Mouse (Mus musculus) liver, embryonic 14.5 days (tissue): ENCODE measurements at regions not wholly inside any gene's neighbourhood (a gene's known extent, or its start where the extent isn't known, plus 50 kb on each side); places are given as distances from the start of the nearest gene placed in this dataset.

ENCODE experiments used
- ATAC-seq: fragments of 200-750 bp; cut with Nextera tagmentation; 2 replicates; pipeline ENCODE4 v1.8.0; 2017; ENCODE audit warnings: moderate number of reproducible peaks, mild to moderate bottlenecking, moderate library complexity; ENCODE audit not compliant: insufficient read depth
- DNase-seq, 3 experiments: peaks; one replicate each; pipeline ENCODE4 v3.0.0-alpha.2; 2012 to 2013; ENCODE audit warnings: low read depth in 3 of 3, low spot score in 3 of 3
- H3K27ac ChIP-seq: fragments of 300-500 bp; sonication (generic); 2 replicates; pipeline ENCODE4 v1.5.1; 2014; ENCODE audit warnings: moderate library complexity, mild to moderate bottlenecking, control low read depth, inconsistent platforms
- H3K27me3 ChIP-seq: fragments of 300-500 bp; sonication (generic); 2 replicates; pipeline ENCODE4 v1.6.1; 2014; ENCODE audit warnings: mild to moderate bottlenecking, low read length, moderate library complexity; ENCODE audit not compliant: control insufficient read depth, insufficient read depth
- H3K36me3 ChIP-seq: fragments of 300-500 bp; sonication (generic); replicated peaks from 2 replicates; pipeline ENCODE4 v1.6.1; 2014; ENCODE audit warnings: low read depth; ENCODE audit not compliant: control insufficient read depth, insufficient read depth
- H3K4me1 ChIP-seq, 2 experiments: fragments of 200-500 bp in 1 of 2; fragments of 300-500 bp in 1 of 2; sonication (generic) in 1 of 2; replicated peaks; 2 replicates each; pipeline ENCODE4 v1.6.1; 2012 to 2014; ENCODE audit warnings: antibody characterized with exemption in 1 of 2, inconsistent platforms in 1 of 2, low read length in 1 of 2; ENCODE audit not compliant: control insufficient read depth in 2 of 2, insufficient read depth in 2 of 2
- H3K4me2 ChIP-seq: fragments of 300-500 bp; sonication (generic); 2 replicates; pipeline ENCODE4 v1.6.1; 2014; ENCODE audit warnings: low read depth, mild to moderate bottlenecking, control low read depth, moderate library complexity
- H3K4me3 ChIP-seq, 2 experiments: fragments of 200-500 bp in 1 of 2; fragments of 300-500 bp in 1 of 2; sonication (generic) in 1 of 2; 2 replicates each; pipeline ENCODE4 v1.5.1; 2012 to 2014; ENCODE audit warnings: low read depth in 2 of 2, low read length in 2 of 2, mild to moderate bottlenecking in 2 of 2, control low read depth in 1 of 2, inconsistent platforms in 1 of 2, moderate library complexity in 1 of 2; ENCODE audit not compliant: insufficient read depth in 1 of 2
- H3K9ac ChIP-seq: fragments of 300-500 bp; sonication (generic); replicated peaks from 2 replicates; pipeline ENCODE4 v1.6.1; 2014; ENCODE audit warnings: mild to moderate bottlenecking, control low read depth, moderate library complexity
- H3K9me3 ChIP-seq: fragments of 300-500 bp; sonication (generic); 2 replicates; pipeline ENCODE4 v1.6.1; 2016; ENCODE audit warnings: low read length, mixed read lengths; ENCODE audit not compliant: control insufficient read depth
- CTCF ChIP-seq: IDR thresholded peaks from 2 replicates; pipeline ENCODE4 v1.5.1; 2016; ENCODE audit warnings: antibody characterized with exemption, low read depth, control low read depth
- EP300 ChIP-seq: IDR thresholded peaks from 2 replicates; pipeline ENCODE4 v1.6.1; 2016; ENCODE audit warnings: antibody characterized with exemption, low read depth
- WGBS: fragments of 180-500 bp; shearing (Covaris S2); extraction: QIAGEN DNeasy Blood & Tissue Kit; methylation state at CpG from one replicate; pipeline ENCODE4 v1.1.7; 2014; ENCODE audit not compliant: insufficient replicate concordance; 5-methylcytosine and 5-hydroxymethylcytosine counted together

DNA sequence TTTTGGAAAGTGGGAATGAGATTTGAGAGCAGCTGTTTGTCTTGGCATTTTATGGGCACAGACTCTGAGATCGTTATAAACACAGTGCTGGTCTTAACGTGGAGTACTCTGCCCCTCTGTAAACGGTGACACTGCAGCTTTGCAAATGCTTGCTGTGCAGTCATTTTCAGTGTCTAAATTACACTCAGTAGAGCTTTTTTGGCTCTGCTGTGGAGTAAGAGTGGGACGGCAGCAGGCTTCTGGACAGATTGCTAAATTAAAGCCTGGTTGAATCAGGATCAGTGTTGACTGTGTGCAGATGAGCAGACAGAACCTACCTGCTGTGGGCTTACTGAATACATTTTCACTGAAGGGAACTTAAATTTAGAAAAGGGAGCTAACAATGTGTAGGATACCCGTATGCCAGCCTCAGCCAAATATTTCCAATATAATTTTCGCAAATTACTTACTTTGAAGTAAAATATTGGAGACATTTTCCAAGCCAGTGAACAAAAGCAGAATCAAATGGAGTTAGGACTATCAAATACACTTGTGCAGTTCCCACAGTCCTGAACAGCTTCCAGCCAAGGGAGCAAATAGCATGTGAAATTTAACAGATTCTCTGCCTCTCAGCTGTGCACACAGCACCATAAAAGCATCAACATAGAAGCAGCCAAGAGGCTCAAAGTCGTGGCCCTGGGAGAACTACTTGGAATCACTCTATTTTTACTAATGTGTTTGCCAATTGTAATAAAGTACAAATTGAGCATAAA is 148.1 kb upstream of the Stac start:
- Histone ChIP-seq H3K27ac (no peak overlapping the region), H3K36me3 (no peaks in the 10 kb centered on the region), H3K4me3 (no peak overlapping the region), H3K27me3 (no peaks in the 10 kb centered on the region), H3K9me3 (no peaks in the 10 kb centered on the region), H3K4me1 (no peaks in the 10 kb centered on the region), H3K9ac (no peak overlapping the region), H3K4me2 (no peak overlapping the region)
- 50% methylated on average over 7 of the region's 7 CpGs for WGBS
- DNase-seq (no peak), ATAC-seq (no peak)
- TF ChIP-seq EP300 = no peak
- TF ChIP-seq CTCF = no peak

DNA sequence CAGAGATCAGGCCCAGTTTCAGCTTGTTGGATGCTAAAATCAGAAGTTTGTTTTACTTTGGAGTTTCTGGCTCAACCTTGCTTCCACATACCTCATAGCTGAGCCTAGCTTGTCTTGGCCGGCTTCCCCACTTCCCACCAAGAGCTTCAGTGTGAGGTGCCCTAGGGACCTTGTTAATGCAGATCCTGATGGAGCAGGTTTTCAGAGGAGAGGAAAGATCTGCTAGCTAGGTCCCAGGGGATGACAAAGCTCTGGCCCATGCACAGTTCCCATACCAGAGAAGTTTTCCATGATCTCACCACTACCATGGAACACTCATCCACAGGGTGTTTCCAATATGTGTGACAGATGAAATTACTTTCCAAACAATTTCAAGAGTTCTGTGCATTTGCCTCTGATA is 131.9 kb upstream of the Stac start:
- DNase-seq (no peak), ATAC-seq (no peak)
- Histone ChIP-seq H3K27me3 (no peaks in the 10 kb centered on the region), H3K4me3 (no peak overlapping the region), H3K36me3 (no peaks in the 10 kb centered on the region), H3K27ac (no peak overlapping the region), H3K9ac (no peak overlapping the region), H3K9me3 (no peaks in the 10 kb centered on the region), H3K4me2 (no peak overlapping the region), H3K4me1 (no peaks in the 10 kb centered on the region)
- TF ChIP-seq EP300 (no peak), CTCF (no peak)
- WGBS = 72% methylated on average over 1 of the region's 1 CpGs

DNA sequence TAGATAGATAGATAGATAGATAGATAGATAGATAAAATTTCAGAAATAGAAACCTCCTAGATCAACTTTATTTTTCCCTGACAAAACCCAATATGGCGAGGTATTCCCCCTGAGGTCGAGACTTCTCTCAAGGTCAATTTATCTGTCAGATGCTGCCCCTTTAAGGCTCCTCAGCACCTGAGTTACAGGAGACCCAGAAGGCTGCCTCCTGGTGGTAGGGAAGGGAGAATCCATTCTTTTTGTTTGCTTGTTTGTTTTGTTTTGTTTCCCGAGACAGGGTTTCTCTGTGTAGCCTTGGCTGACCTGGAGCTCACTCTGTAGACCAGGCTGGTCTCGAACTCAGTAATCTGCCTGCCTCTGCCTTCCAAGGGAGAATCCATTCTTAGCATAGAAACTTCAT is 127.3 kb upstream of the Stac start:
- H3K9ac ChIP-seq = no peak overlapping the region
- no peaks in the 10 kb centered on the region for H3K27me3 ChIP-seq
- DNase-seq (no peak), ATAC-seq (no peak)
- no peak overlapping the region for H3K4me2 ChIP-seq
- H3K36me3 ChIP-seq = no peaks in the 10 kb centered on the region
- H3K9me3 ChIP-seq = no peaks in the 10 kb centered on the region
- no peak overlapping the region for H3K4me3 ChIP-seq
- H3K27ac ChIP-seq = no peak overlapping the region
- WGBS = 41% methylated on average over 4 of the region's 4 CpGs
- no peak for TF ChIP-seq EP300
- TF ChIP-seq CTCF = no peak
- H3K4me1 ChIP-seq = no peaks in the 10 kb centered on the region

DNA sequence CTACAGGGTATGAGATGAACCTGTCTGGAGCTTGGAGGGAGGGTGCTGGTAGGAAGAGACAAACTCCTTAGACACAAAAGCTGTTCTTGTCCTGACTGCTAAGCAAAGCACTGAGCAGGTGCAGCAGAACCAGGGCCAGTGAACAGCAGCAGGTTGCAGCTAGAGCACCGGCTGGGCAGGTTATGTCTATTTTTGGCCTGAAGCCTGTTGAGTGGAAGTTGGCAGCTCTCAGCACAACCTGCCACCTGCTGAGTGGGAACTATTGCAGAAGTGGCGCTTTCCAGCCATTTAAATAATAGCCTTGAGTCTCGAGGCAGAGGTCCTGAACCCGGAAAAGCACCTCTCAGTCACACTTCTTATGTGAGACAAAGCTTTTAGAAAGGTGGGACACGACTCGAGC is 114.8 kb upstream of the Stac start:
- no peak for ATAC-seq
- TF ChIP-seq CTCF (no peak), EP300 (no peak)
- WGBS = 77% methylated on average over 6 of the region's 6 CpGs

DNA sequence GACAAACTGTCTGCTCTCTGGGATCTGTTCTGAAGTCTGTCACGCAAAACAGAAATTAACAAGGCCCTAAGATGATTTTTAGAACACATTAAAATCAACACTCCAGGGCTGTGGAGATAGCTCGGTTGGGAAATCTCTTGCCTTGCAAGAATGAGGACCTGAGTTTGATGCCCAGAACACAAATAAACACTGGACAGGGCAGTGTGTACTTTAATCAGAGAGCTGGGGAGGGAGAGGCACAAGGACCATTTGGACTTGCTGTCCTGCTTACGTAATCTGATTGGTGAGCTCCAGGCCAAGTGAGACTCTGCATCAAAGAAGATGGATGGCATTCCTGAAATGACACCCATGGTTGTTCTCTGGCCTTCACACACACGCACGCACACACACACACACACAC is 111.2 kb upstream of the Stac start:
- Histone ChIP-seq H3K4me1 (no peaks in the 10 kb centered on the region), H3K4me2 (no peak overlapping the region), H3K27ac (no peak overlapping the region), H3K9ac (no peak overlapping the region), H3K27me3 (no peaks in the 10 kb centered on the region), H3K9me3 (no peaks in the 10 kb centered on the region), H3K4me3 (no peak overlapping the region), H3K36me3 (no peaks in the 10 kb centered on the region)
- no peak for ATAC-seq
- no peak for DNase-seq
- TF ChIP-seq EP300 = no peak
- TF ChIP-seq CTCF = no peak
- WGBS = 61% methylated on average over 5 of the region's 5 CpGs

More for the DNA sequence above, 114.8 kb upstream of the Stac start:
- no peaks in the 10 kb centered on the region for H3K9me3 ChIP-seq
- no peak overlapping the region for H3K27ac ChIP-seq
- no peaks in the 10 kb centered on the region for H3K4me1 ChIP-seq
- DNase-seq = no peak
- no peaks in the 10 kb centered on the region for H3K27me3 ChIP-seq
- no peak overlapping the region for H3K9ac ChIP-seq
- H3K4me3 ChIP-seq = no peak overlapping the region
- H3K36me3 ChIP-seq = no peaks in the 10 kb centered on the region
- no peak overlapping the region for H3K4me2 ChIP-seq
